Mouse (Mus musculus) mature B cell (primary cell): ENCODE measurements around the gene Mrpl10.

Experiments used
- in situ Hi-C: fragments of 300-500 bp; cut with MboI; formaldehyde crosslinking; loops from 2 replicates; pipeline ENCODE4 v1.14.3; 2019

Gene Mrpl10

DNA sequence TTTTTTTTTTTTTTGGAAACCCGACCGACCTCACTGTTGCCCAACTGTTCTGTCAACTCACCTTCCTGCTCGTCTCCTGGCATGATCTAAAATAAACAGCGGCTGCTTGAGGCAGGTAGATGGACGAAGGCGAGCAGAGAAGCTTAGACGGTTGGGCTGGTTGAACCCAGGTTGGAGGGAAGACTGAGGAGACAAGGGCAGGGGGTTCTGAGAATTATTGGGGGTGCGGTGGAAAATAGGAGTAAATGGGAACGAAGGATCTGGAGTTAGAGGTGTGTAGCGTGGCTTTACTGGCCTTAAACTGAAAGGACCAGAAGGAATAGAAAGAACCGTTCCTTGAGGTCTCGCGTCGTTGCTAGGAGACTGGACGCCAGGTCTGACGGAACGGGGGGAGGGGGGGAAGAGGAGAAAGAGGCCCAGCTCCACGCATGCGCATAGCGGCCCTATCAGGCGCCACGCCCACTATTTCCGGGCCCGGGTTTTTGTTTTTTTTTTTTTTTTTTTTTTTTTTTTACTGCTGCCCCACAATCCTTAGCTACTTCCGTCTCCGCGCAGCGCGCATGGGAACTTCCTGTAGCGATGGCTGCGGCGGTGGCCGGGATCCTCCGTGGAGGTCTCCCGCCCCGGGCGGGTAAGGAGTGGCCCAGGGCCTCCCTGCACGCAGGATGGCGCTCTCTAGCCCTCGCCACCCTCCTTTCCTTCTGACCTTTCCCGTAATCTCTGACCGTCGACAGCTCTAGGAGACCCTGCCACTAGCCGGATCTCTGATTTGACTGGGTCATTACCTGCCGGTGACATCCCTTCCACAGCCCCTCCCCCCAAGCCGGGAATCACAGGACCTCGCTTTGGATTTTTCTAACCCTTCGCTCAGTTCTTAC lies at the start of gene Mrpl10, which contains the start of gene Lrrc46:
Gene Mrpl10 (plus strand): TSS at position 539 of the 878 bp plus-strand sequence.
Gene Lrrc46 (minus strand): TSS at position 386 of the 878 bp plus-strand sequence.
- in situ Hi-C loops, result no loop called here

- in situ Hi-C loops, result no loop called here
Observed at GRCm38 (mm10) chr11:96992722-96993311, 48.5 kb upstream of the Mrpl10 start.

- in situ Hi-C loops, result no loop called here
Observed at GRCm38 (mm10) chr11:96995031-96995430, 46.3 kb upstream of the Mrpl10 start.

- in situ Hi-C loops, result no loop called here
Observed at GRCm38 (mm10) chr11:96995836-96996772, 45.3 kb upstream of the Mrpl10 start.

DNA sequence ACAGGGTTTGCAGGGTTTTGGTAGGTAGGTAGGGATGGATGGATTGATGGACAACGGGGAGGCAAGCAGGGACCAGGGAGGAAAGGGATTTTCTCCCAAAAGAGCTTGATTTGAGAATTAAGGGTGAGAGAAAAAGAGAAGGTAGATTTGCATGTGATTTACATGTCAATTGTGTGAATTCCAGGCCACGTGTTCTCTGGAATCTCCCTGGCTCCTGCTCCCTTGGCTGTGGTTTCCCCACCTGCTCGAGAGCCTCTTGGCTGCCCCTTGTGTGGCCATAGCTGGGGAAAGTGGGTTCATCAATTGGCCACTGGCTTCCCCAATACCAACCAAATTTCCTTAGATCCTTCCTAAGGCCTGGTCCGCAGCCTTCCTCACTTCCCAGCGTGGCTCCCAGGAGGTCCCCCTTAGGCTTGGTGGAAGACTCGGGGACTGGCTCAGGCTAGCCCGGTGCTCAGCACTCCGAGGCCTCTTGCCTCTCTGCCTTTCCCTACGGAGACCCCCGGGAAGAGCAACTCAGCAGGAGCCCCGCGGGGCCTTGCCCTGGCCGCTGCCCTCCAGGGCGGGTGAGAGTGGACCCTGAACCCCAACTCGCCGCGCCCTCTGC lies 44.5 kb upstream of the Mrpl10 start:
- in situ Hi-C loops, result no loop called here

DNA sequence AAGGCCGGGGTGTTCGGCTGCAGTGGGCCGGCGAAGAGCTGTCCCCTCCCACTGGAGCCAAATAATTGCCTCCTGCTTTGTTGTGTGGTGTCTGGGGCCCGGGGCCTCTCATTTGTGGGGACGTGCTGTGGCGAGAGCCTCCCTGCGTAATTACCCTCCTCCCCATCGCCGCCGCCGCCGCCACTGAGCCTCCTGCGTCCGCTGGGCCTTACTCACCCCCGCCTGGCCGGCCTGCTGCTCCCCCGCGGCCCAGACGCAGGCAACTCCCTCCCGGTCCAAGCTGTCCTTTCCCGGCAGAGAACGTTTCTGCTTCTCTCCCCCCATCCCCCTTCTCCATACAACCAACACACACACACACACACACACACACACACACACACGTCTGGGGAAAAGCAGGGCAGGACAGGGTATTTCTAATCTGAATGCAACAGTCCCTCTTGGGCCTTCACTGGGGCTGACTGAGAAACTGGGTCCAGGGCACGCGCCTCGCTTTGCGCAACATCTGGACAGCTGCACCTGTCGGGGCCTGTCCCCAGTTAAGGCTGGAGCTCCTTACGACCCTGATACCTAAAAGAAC lies 43.9 kb upstream of the Mrpl10 start:
- in situ Hi-C loops, result no loop called here

DNA sequence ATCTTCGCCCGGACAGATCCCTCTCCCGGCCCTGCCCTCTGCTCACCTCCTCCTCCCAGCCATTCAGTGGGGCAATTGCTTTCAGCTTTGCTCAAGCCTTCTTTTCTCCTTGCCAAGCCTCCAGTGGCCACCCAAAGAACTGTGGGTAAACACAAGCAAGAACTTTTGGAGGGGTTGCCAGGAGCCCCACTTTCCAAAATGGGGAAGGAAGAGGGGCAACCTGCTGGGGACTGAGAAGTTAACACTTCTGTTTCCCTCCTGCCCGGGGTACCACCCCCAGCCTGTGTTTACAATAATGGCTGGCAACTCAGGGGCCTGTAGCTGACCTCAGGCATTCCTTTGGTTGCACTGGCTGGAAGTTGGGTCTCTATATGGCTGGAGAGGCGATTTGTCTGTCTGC lies 38.2 kb upstream of the Mrpl10 start:
- in situ Hi-C loops, result no loop called here

DNA sequence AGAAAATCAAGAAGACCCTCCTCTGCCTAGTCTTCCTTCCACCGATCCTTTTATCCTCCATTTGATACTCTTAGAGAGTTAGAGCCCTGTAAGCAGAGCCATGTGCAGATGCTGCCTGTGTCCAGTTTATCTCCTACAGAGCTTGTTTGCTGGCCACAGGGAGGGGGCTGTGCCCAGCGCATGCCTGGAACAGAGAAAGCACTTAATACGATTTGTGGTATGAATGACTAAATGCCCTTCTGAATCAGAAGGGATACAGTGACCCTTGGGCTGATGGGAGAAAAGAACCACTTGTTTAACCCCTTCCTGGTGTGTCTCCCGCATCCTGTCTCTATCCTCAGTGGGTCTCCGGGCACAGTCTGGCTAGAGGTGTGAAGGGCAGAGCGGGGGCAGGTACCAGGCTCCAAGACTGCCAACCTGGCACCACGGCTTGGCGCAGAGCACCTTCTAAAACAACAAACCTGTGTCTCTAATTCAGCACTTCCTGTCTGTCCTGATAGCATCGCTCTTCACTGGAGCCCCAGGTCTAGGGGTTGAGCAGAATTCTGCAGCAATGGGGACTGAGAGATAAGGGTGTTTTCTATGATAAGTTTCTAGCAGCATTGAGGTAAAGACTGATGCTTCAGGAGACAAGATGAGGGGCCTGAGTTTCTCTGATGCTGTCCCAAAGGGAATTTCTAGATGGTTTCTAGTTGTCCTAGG lies 34.1 kb upstream of the Mrpl10 start:
- in situ Hi-C loops, result no loop called here

DNA sequence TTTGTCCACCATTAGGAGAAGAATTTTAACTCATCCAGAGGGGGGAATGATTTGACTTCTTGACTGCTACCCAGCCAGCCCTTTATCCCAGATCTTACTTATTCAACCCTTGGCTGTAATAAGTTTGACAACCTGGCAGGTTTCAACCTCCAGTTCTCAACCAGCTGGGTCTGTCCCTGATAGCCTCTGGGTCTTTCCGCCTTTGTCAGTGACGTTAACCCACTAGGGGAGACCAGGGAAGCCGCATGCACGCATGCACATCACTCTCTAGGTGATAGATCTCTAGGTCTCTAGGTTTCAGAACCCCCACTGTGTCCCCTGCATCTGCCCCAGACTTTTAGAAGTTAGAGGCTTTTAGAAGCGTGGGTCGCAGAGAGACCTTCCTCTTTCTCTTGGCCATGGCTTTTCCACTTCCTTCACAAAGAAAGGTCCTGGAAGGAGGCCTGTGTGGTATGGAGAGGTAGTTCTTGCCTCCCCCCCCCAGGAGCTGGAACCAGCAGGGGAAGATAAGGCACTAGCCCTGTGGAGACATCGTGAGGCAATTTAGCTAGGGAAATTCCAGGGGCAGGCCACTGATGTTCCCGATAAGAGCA lies 32.1 kb upstream of the Mrpl10 start:
- in situ Hi-C loops, result no loop called here

GRCm38 (mm10) chr11:97013121-97013670 lies 28.2 kb upstream of the Mrpl10 start, which contains the start of gene Sp6:
TSS of gene Sp6 (plus strand) at chr11:97013394.
- in situ Hi-C loops, result no loop called here

DNA sequence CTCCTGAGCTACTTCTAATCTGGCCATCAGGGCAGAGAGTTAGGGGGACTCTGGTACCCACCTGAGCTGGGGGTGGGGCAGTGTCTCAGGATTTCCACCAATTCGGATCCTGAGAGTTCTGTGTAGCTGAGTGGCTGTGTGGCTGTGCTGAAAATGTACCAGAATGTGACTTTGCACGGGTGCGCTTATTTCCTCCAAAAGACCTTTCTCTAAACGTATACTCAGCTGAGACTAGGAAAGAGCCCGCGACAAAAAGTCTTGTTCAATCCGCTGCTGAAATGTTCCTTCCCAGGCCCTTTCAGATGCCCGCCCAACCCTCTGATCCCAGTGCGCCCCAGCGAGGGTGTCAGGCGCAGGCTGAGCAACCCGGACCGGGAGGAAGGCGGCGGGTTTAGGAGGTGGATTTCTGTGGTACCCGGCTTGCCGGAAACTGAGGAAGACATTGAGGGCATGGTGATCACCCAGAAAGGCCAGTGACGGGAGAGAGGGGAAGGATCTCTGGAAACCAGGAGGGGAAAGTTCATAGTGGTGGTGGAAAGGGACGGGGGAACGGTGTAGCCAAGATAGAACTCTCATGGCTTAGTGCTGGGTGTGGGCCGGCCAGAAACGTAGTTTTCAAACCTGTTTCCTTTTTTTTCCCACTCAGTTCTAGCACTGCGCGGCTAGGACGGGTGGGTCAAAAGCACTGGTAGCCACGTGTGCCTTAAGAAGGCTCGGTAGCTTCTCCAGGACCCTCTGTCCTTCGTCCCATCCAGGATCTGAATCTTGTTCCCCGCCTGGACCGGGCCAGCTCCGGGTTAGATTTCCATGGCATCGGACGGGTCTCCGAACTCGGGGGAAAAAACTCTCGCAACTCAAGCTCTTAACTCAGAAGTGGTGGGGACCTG lies 23.4 kb upstream of the Mrpl10 start:
- in situ Hi-C loops, result no loop called here

GRCm38 (mm10) chr11:97018583-97019344 lies 22.6 kb upstream of the Mrpl10 start:
- in situ Hi-C loops, result no loop called here

DNA sequence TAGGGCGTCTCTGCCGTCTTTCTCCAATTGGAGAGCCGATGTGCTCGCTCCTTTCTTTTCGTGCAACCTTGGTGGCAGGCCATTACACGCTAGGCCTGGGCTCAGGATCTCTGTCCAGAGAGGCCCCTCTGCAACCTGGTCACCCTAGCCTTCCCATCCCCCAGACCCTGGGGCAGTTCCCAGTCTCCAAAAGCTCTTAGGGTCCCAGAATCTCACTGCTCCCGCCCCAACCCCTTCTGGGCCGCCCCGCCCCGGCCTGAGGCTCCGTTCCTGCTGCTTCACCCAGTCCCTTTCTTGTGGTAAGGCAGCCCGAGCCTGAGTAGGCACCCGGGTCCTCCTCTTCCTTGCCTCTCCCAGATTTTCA lies 22.0 kb upstream of the Mrpl10 start:
- in situ Hi-C loops, result no loop called here

DNA sequence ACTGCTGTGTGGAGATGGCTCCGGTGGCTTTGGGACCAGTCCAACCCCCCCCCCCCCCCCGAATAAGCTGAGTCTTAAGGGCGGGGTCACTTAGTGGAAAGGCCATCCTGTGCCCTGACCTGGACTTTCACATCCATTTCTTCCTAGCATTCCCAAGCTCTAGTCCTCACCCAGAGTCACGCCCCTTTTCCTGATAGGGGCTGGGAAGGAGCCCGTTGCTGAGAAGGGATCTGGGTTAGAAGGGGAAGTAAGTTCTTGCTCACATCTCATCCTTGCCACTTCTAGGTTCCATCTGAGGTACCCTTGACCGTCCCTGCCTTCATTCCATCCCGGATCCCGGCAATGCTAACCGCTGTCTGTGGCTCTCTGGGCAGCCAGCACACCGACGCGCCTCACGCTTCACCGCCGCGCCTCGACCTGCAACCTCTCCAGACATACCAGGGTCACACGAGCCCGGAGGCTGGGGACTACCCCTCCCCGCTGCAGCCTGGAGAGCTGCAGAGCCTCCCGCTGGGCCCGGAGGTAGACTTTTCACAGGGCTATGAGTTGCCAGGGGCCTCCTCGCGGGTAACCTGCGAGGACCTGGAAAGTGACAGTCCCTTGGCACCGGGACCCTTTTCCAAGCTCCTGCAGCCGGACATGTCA lies 20.1 kb upstream of the Mrpl10 start:
- in situ Hi-C loops, result no loop called here

DNA sequence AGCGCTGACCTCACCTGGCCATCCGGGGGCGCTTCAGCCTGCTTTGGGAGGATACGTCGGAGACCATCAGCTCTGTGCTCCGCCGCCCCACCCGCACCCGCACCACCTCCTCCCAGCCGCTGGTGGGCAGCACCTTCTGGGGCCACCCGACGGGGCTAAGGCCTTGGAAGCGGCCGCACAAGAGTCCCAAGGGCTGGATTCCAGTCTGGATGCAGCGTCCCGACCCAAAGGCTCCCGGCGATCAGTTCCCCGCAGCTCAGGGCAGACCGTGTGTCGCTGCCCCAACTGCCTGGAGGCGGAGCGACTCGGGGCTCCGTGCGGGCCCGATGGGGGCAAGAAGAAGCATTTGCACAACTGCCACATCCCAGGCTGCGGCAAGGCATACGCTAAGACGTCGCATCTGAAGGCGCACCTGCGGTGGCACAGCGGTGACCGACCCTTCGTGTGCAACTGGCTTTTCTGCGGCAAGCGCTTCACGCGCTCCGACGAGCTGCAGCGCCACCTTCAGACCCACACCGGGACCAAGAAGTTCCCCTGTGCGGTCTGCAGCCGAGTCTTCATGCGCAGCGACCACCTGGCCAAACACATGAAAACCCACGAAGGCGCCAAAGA lies 19.4 kb upstream of the Mrpl10 start:
- in situ Hi-C loops, result no loop called here

DNA sequence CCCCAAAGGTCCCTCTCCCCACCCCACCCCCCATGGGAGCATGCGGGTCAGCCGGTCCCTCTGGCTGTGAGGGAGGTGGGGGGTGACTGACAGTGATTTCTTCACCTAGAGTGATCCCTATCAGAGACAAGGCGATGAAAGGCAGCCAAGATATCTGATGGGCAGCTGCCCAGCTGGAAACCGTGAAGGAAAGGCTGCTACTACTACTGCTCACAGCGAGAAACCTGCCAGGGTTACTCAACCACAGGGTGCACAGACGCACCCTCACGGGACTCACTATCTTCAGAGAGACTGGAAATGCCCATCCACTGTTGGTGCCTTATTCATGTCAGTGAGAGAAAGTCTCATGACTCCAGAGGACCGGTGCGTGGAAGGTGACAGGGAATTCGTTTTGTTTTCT lies 16.4 kb upstream of the Mrpl10 start:
- in situ Hi-C loops, result loop anchor here (5.0 kb wide), 1 partner anchor 43 kb away; the partner anchor contains the start of gene Sp2

GRCm38 (mm10) chr11:97025721-97026344 lies 15.5 kb upstream of the Mrpl10 start:
- in situ Hi-C loops, result loop anchor here (5.0 kb wide), 1 partner anchor 44 kb away; the partner anchor contains the start of gene Sp2
